Mouse (Mus musculus): ENCODE measurements around the gene Cep164.

Cep164 gene

DNA sequence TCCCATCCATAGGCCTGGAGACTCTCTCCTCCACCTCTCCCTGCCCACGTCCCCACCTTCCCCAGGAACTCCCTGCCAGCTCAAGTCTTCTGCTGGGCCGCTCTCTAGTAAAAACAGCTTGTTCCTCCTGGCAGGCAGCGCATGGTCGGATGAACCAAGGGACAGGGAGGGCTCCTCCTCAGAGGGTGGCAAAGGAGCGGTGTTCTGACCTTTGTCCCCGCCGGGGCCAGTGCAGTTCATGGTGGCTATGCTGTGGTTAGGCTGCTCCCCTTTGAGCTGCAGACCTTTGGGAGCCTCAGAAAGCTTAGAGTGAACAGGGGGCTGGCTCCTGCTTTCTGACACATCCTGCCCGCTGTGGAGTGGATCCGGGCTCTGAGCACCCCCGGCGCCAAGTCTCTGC is 21.6 kb downstream of the Cep164 start:
- CTCF ChIA-PET = interaction anchor here in 2 of 4 experiments (1.2 to 2.1 kb wide), 5 partner anchors 8 to 52 kb away, joined by 3 to 7 read pairs (median 4); partner anchors contain the start of gene Cep164 (in 1 of the 2)

DNA sequence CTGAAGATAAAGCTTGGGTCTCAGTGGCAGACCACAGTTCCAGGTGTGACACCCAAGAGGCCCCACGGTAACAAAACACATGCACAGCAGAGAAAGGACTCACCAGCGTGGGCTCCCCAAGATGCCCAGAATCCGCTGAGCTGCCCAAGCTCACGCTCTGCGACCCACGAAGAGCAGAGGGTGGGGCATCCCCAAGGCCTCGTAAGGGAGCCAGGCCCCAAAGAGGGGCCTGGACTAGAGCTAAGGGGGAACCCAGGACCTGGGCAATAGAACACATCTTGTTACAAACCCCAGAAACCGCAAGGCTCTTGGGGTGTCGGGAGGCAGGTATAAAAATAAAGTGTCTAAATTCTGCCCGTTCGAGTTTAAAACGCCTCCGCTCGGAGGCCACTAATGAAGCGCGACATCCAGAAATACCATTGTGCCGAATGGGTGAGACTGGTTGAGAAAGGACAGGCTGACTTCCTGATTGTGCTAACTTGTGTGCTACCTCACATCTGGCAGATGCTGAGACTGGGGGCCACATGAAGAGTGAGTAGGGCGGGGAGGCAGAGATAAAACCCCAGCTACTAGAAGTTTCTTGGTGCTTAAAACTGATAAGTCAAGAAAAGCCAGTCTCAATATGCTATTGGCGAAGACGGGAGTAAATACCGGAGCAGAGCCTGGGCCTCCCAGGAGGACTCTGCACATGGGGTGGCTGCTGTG is 25.3 kb downstream of the Cep164 start:
- ChIA-PET POLR2A (interaction anchor here in 1 of 4 experiments (0.5 kb wide), 1 partner anchor 443 kb away, joined by 4 read pairs; no protein-coding TSS in a partner anchor), CTCF (no interaction called here)

More for the DNA sequence above, 21.6 kb downstream of the Cep164 start:
- POLR2A ChIA-PET = interaction anchor here (0.6 to 2.1 kb wide), 11 partner anchors 9 to 617 kb away, joined by 3 to 8 read pairs (median 3); no protein-coding TSS in a partner anchor

GRCm38 (mm10) chr9:45799402-45799801 is 29.1 kb downstream of the Cep164 start:
- ChIA-PET CTCF (interaction anchor here in 2 of 4 experiments (0.9 to 1.7 kb wide), 3 partner anchors 29 to 384 kb away, joined by 3 to 7 read pairs (median 5); no protein-coding TSS in a partner anchor), POLR2A (interaction anchor here in 2 of 4 experiments (1.0 to 1.4 kb wide), 3 partner anchors 9 to 31 kb away, joined by 4 to 6 read pairs (median 4); no protein-coding TSS in a partner anchor)

DNA sequence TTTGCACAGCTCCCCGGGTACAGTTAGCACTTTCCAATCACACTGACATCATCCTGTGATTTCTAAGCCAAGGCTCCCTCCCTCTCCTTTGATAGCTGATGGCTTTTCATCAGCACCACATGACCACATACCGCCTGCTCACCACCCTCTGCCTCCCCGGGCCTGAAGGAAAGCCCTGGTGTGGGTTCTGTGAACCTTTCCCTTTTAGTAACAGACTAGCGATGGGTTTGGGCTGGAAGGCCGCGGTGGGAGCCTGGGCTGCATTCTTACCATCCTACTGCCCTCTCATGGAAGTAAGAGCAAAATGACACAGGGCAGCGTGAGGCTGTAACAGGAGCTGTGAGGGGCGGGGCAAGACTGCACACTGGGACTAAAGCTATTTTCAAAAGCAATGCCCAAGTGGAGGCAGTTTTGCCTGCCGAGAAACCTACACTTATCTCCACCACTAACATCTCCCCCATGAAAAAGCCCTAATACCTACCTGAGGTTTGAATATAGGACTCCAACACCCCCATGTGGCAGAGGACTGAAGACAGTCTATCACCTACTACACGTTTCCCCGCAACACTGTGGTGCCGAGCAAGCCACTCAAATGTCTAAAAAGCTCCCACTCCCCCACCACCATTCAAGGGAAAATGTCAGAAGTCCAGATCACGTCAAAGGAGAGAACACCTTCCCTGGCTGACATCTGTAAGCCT is 29.9 kb downstream of the Cep164 start:
- ChIA-PET POLR2A (interaction anchor here in 2 of 4 experiments (1.0 to 1.6 kb wide), 5 partner anchors 8 to 32 kb away, joined by 4 to 6 read pairs (median 4); no protein-coding TSS in a partner anchor), CTCF (interaction anchor here in 3 of 4 experiments (0.6 to 1.9 kb wide), 17 partner anchors 9 to 746 kb away, joined by 3 to 8 read pairs (median 4); partner anchors contain the start of genes Cep164 (in 1 of the 3) and Il10ra (in 1 of the 3))

DNA sequence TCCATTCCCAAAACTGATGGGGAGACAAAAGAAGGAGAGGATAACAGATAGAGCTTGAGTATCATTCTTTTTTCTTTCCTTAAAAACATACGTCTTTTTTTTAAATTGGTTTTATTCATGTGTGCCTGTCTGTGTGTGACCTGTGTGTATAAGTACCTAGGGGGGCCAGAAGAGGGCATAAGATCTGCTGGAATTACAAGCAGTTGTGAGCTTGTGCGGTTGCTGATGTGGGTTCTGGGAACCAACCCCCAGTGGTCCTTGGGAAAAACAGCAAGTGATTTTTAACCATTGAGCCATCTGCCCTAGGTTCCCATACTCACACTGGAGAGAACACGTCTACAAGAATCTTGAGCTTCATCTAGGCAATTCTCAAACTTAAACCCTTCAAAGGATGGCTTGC is 31.2 kb downstream of the Cep164 start:
- POLR2A ChIA-PET = interaction anchor here in 3 of 4 experiments (0.5 to 1.6 kb wide), 6 partner anchors 10 to 277 kb away, joined by 3 to 8 read pairs (median 4); no protein-coding TSS in a partner anchor
- CTCF ChIA-PET = interaction anchor here in 3 of 4 experiments (0.5 to 1.9 kb wide), 13 partner anchors 8 to 1420 kb away, joined by 3 to 8 read pairs (median 3); partner anchors contain the start of genes Bace1 (in 1 of the 3), Cep164 (in 1 of the 3) and Il10ra (in 1 of the 3)

DNA sequence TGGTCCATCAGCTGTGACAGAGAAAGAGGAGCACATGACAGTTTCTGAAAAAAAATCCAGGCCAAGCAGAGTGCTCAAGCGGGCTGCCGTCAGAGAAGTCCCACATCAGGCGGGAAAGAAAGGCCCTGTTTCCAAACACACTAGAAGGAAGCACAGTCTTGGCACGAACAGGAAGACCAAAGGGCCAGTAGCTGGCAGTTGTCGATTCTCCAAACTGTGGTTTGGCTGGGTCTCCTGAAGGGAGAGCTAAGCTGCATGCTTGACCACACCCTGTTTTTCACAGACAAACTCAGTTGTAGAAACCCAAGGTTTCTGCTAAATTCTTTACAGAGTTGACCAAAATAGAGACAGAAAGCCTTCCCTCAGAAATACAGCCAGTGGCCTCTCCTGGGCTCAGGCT is 32.8 kb downstream of the Cep164 start:
- ChIA-PET CTCF (no interaction called here), POLR2A (interaction anchor here in 1 of 4 experiments (0.8 to 1.2 kb wide), 3 partner anchors 11 to 27 kb away, joined by 3 read pairs; no protein-coding TSS in a partner anchor)

DNA sequence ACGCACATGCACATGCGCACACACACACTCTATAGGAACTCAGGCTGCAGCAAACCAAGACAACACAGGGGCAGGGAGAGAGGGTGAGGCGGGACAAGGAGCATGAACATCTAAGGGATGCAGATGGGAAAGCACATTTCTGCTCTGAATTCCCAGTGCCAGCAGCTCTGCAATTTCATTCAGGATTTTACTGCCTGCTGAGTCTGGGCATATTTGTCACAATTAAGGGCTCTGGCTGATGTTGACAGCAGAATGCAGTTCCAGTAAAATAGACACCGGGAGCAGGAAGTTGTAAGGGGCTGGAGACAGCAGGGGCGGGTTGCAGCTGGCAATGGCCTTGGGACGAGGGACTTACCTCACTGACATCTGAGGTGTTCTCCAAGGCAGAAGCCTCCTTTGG is 34.8 kb downstream of the Cep164 start:
- POLR2A ChIA-PET = no interaction called here
- CTCF ChIA-PET = no interaction called here

GRCm38 (mm10) chr9:45792235-45792634 is 36.3 kb downstream of the Cep164 start:
- ChIA-PET POLR2A (interaction anchor here in 1 of 4 experiments (0.9 kb wide), 1 partner anchor 14 kb away, joined by 3 read pairs; no protein-coding TSS in a partner anchor), CTCF (interaction anchor here in 1 of 4 experiments (0.5 kb wide), 1 partner anchor 230 kb away, joined by 6 read pairs; no protein-coding TSS in a partner anchor)

GRCm38 (mm10) chr9:45791456-45792142 is 36.9 kb downstream of the Cep164 start:
- ChIA-PET CTCF (no interaction called here), POLR2A (interaction anchor here in 1 of 4 experiments (0.9 kb wide), 1 partner anchor 32 kb away, joined by 3 read pairs; no protein-coding TSS in a partner anchor)

GRCm38 (mm10) chr9:45788405-45788804 is 40.1 kb downstream of the Cep164 start:
- ChIA-PET CTCF (interaction anchor here in 1 of 4 experiments (0.6 kb wide), 1 partner anchor 42 kb away, joined by 3 read pairs; no protein-coding TSS in a partner anchor), POLR2A (interaction anchor here in 1 of 4 experiments (0.6 kb wide), 1 partner anchor 108 kb away, joined by 6 read pairs; no protein-coding TSS in a partner anchor)

DNA sequence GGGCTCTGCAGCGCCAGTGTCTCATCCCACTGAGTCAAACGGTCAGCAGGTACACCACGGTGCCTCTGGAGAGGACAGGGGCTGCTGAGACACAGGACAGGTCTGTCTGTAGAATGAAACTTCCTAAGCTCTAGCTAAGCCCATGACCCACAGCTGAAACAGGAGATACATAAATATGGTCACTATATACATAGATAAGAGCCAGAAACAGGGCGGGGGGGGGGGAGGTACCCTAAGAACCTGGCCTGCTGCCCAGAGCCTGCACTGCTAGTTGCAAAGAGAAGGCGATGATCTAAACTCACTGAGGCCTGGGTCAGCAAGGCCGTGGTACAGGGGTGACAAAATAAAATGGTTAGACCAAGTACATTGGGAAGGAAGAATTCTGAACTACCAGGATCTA is 40.9 kb downstream of the Cep164 start:
- POLR2A ChIA-PET = no interaction called here
- CTCF ChIA-PET = no interaction called here

- ChIA-PET CTCF (interaction anchor here in 1 of 4 experiments (0.6 kb wide), 1 partner anchor 375 kb away, joined by 3 read pairs; no protein-coding TSS in a partner anchor), POLR2A (no interaction called here)
These were observed 41.4 kb downstream of the Cep164 start for GRCm38 (mm10) chr9:45787071-45787470.

GRCm38 (mm10) chr9:45783249-45784069 is 45.0 kb downstream of the Cep164 start:
- ChIA-PET POLR2A (interaction anchor here in 1 of 4 experiments (1.4 kb wide), 1 partner anchor 12 kb away, joined by 3 read pairs; no protein-coding TSS in a partner anchor), CTCF (interaction anchor here in 2 of 4 experiments (0.6 kb wide), 2 partner anchors 202 to 288 kb away, joined by 3 to 15 read pairs; no protein-coding TSS in a partner anchor)

- ChIA-PET CTCF (interaction anchor here in 1 of 4 experiments (0.7 kb wide), 1 partner anchor 19 kb away, joined by 3 read pairs; no protein-coding TSS in a partner anchor), POLR2A (interaction anchor here in 1 of 4 experiments (1.4 kb wide), 1 partner anchor 49 kb away, joined by 3 read pairs; no protein-coding TSS in a partner anchor)
These were observed 49.3 kb downstream of the Cep164 start for GRCm38 (mm10) chr9:45779201-45779600.

DNA sequence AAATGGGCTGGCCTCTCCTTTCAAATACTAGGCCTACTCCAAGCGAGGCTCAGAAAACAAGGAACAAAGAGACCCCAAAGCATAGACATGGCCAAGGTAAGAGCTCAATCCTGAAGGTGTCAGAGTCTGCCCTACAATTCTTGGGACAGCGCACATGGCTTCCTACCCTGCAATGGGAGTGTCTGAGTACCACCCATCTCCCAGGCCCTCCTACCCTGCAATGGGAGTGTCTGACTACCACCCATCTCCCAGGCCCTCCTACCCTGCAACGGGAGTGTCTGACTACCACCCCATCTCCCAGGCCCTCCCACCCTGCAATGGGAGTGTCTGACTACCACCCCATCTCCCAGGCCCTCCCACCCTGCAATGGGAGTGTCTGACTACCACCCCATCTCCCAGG is 52.3 kb downstream of the Cep164 start:
- ChIA-PET POLR2A (interaction anchor here in 2 of 4 experiments (0.6 to 2.2 kb wide), 6 partner anchors 8 to 166 kb away, joined by 3 to 6 read pairs (median 4); no protein-coding TSS in a partner anchor), CTCF (interaction anchor here in 2 of 4 experiments (1.0 to 2.1 kb wide), 3 partner anchors 21 to 364 kb away, joined by 4 to 5 read pairs (median 4); no protein-coding TSS in a partner anchor)

- ChIA-PET CTCF (interaction anchor here (0.6 to 2.4 kb wide), 6 partner anchors 19 to 362 kb away, joined by 3 to 7 read pairs (median 4); no protein-coding TSS in a partner anchor), POLR2A (no interaction called here)
These were observed 54.4 kb downstream of the Cep164 start for GRCm38 (mm10) chr9:45774088-45774487.

- ChIA-PET POLR2A (interaction anchor here in 1 of 4 experiments (1.2 to 2.1 kb wide), 2 partner anchors 36 to 61 kb away, joined by 3 to 7 read pairs; no protein-coding TSS in a partner anchor), CTCF (interaction anchor here in 2 of 4 experiments (0.5 to 1.6 kb wide), 2 partner anchors 15 to 62 kb away, joined by 4 to 7 read pairs; no protein-coding TSS in a partner anchor)
These were observed 58.9 kb downstream of the Cep164 start for GRCm38 (mm10) chr9:45769596-45769995.

All from embryonic stem cell, embryonic (primary cell).